8 mouse cellular contexts compared by ENCODE assay signal in the genomic region with DNA sequence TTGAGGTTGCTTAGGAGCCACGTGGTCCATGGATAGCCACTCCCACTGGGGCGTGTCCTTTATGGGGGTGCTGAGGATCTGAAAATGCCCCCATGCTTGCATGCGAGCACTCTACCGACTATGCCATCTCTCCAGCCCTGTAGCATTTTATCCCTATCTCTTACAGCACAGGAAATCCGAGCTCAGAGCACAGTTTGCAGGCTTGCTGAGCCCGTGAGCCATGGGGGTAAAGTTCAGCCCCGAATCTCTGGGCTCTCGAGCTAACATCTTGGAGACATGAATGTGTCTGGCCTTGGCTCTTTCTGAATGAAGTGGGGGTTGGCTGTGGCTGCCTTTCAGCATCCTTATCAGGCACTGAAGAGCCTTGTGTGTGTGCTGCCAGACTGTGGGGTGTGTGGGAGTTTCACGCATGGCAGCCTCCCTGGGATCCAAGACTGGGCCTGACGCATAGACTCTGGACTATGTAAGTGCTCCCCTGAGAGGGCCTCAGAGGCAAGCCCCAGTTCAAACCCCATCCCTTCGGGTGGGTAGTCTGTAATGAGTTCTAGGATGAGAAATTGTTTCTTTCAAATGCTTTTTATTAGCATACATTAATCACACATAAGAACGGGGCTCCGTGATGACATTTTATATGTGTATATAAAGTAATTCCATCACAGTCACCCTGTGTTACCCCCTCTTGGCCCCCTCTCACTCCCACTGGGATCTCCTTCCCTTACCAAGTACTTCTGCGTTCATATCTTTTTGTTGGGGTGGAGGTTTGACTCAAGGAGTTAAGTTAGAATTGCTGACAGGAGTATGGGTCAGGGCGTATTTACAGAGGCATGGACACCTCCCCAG.
A peak's percentile ranks its signal among the peaks of the same experiment; 100 is the strongest.
DNase-seq lines count a peak whose midpoint lies in the region; ATAC-seq and TF ChIP-seq lines count a peak whose summit lies in the region.

No protein-coding gene starts in this region.

- 28% methylated on average over 15 of the region's 15 CpGs for WGBS in lung, embryonic 15.5 days
- 50% methylated on average over 15 of the region's 15 CpGs for WGBS in forebrain, postnatal 0 days

- H3K9me3 ChIP-seq in lung, embryonic 15.5 days = no peaks in the 10 kb centered on the region
- H3K9me3 ChIP-seq in forebrain, postnatal 0 days (ENCODE audit: low read length) = no peaks in the 10 kb centered on the region

- H3K36me3 ChIP-seq in lung, embryonic 15.5 days = no peaks in the 10 kb centered on the region
- no peaks in the 10 kb centered on the region for H3K36me3 ChIP-seq in forebrain, postnatal 0 days (ENCODE audit: insufficient read depth)

- TF ChIP-seq CTCF in forebrain, postnatal 0 days (IDR thresholded peaks at IDR 0.05; ENCODE audit: low read depth) = no peak

- no peak overlapping the region for H3K9ac ChIP-seq in lung, embryonic 15.5 days
- H3K9ac ChIP-seq in forebrain, postnatal 0 days = no peak overlapping the region

- no peaks in the 10 kb centered on the region for H3K27me3 ChIP-seq in lung, embryonic 15.5 days
- no peaks in the 10 kb centered on the region for H3K27me3 ChIP-seq in forebrain, postnatal 0 days (ENCODE audit: insufficient read depth, low read length)

- peak; percentile 69 for ATAC-seq in lung, embryonic 15.5 days (ENCODE audit: borderline replicate concordance, extremely low read depth, low FRiP score, low TSS enrichment)
- ATAC-seq in forebrain, postnatal 0 days = peak; percentile 51

- no peak overlapping the region for H3K4me2 ChIP-seq in lung, embryonic 15.5 days
- H3K4me2 ChIP-seq in forebrain, postnatal 0 days (ENCODE audit: low read depth) = no peak overlapping the region

- no peak overlapping the region for H3K4me3 ChIP-seq in lung, embryonic 15.5 days
- no peak overlapping the region for H3K4me3 ChIP-seq in forebrain, postnatal 0 days (ENCODE audit: low read depth, low read length)

- H3K4me1 ChIP-seq in lung, embryonic 15.5 days = peaks cover 27% of the 10 kb centered on the region
- H3K4me1 ChIP-seq in forebrain, postnatal 0 days (ENCODE audit: insufficient read depth) = no peaks in the 10 kb centered on the region

- intact Hi-C loops in heart, postnatal 36 days (cut with DNase I) = no loop called here
- intact Hi-C loops in left cerebral cortex, postnatal 10 days (cut with DNase I) = no loop called here

- H3K27ac ChIP-seq in lung, embryonic 15.5 days = peak overlapping the region; percentile 25; the same call in 1 of the 2 replicates
- no peak overlapping the region for H3K27ac ChIP-seq in forebrain, postnatal 0 days (ENCODE audit: low read depth, low read length)

- DNase-seq in lung, postnatal 14 days = no peak
- DNase-seq in forebrain, postnatal 0 days = no peak
- peak; percentile 48 to 60 for DNase-seq in heart, postnatal 36 days
- peak; percentile 27 to 52 for DNase-seq in left cerebral cortex, postnatal 10 days (ENCODE audit: extremely low spot score in 1 of 2, low spot score in 2 of 2)
- peak; percentile 49 to 71 for DNase-seq in right cerebral cortex, postnatal 36 days (ENCODE audit: low spot score in 2 of 2)
- no peak for DNase-seq in cerebellum, adult 9-11 months
- no peak for DNase-seq in gastrocnemius, postnatal 10 days

Comparison
In these comparisons a context has a peak if more than half of its experiments do, and no peak if none do; other contexts are left out.
1. DNase-seq: peak in heart, postnatal 36 days (2 of 2), left cerebral cortex, postnatal 10 days (2 of 2) and right cerebral cortex, postnatal 36 days (2 of 2); none in lung, postnatal 14 days (single experiment), forebrain, postnatal 0 days (single experiment), cerebellum, adult 9-11 months (single experiment) and gastrocnemius, postnatal 10 days (single experiment).